Mouse (Mus musculus) forebrain, postnatal 0 days (tissue): Measurements from ENCODE around the gene Gpd2. TPM values are rescaled to one million over a fixed set of nuclear protein-coding genes. Genes with fewer than 3 reads are reported as not detected.
A peak's percentile ranks its signal among the peaks of the same experiment; 100 is the strongest.

Source experiments
- ATAC-seq: fragments of 200-750 bp; cut with Nextera tagmentation; 2 replicates; pipeline ENCODE4 v1.8.0; 2017; ENCODE audit warnings: mild to moderate bottlenecking, moderate library complexity
- DNase-seq: peaks from one replicate; pipeline ENCODE4 v3.0.0-alpha.2; 2015
- H3K27ac ChIP-seq: fragments of 300-500 bp; sonication (generic); 2 replicates; pipeline ENCODE4 v1.5.1; 2014; ENCODE audit warnings: low read depth, mild to moderate bottlenecking, antibody characterized with exemption, low read length, moderate library complexity, mixed read lengths
- H3K27me3 ChIP-seq: fragments of 300-500 bp; sonication (generic); 2 replicates; pipeline ENCODE4 v1.6.1; 2014; ENCODE audit warnings: mild to moderate bottlenecking, low read length, mixed read lengths; ENCODE audit not compliant: insufficient read depth
- H3K36me3 ChIP-seq: fragments of 300-500 bp; sonication (generic); 2 replicates; pipeline ENCODE4 v1.6.1; 2014; ENCODE audit warnings: mild to moderate bottlenecking, moderate library complexity; ENCODE audit not compliant: insufficient read depth
- H3K4me1 ChIP-seq: fragments of 300-500 bp; sonication (generic); 2 replicates; pipeline ENCODE4 v1.6.1; 2014; ENCODE audit warnings: antibody characterized with exemption; ENCODE audit not compliant: insufficient read depth
- H3K4me2 ChIP-seq: fragments of 300-500 bp; sonication (generic); 2 replicates; pipeline ENCODE4 v1.6.1; 2014; ENCODE audit warnings: low read depth, mild to moderate bottlenecking, moderate library complexity
- H3K4me3 ChIP-seq: fragments of 300-500 bp; sonication (generic); 2 replicates; pipeline ENCODE4 v1.5.1; 2014; ENCODE audit warnings: low read depth, low read length, mixed read lengths
- H3K9ac ChIP-seq: fragments of 300-500 bp; sonication (generic); 2 replicates; pipeline ENCODE4 v1.6.1; 2014; ENCODE audit warnings: mild to moderate bottlenecking
- H3K9me3 ChIP-seq: fragments of 300-500 bp; sonication (generic); 2 replicates; pipeline ENCODE4 v1.6.1; 2016; ENCODE audit warnings: low read length
- CTCF ChIP-seq: sonication (generic); IDR thresholded peaks from 2 replicates; pipeline ENCODE4 v1.5.1; 2016; ENCODE audit warnings: antibody characterized with exemption, control low read depth, low read depth
- WGBS: fragments of 180-500 bp; shearing (Covaris S2); extraction: QIAGEN DNeasy Blood & Tissue Kit; methylation state at CpG from one replicate; pipeline ENCODE4 v1.1.7; 2014; 5-methylcytosine and 5-hydroxymethylcytosine counted together
- polyA plus RNA-seq: library from polyadenylated mRNA; unstranded; fragments of >200 nt; fragmentation: Nextera tagmentation; extraction: Ambion mirVana; gene quantifications from 2 replicates; pipeline ENCODE4 v1.2.1, GENCODE M21; 2015
- total RNA-seq: library from RNA; depleted of rRNA; stranded (reverse); fragments of >200 nt; gene quantifications from 2 replicates; pipeline ENCODE4 v1.2.3, GENCODE M21; 2014

The Gpd2 gene
- total and polyA plus RNA-seq, 2 experiments from 2014 or later: 46.5 to 54.1 TPM

DNA sequence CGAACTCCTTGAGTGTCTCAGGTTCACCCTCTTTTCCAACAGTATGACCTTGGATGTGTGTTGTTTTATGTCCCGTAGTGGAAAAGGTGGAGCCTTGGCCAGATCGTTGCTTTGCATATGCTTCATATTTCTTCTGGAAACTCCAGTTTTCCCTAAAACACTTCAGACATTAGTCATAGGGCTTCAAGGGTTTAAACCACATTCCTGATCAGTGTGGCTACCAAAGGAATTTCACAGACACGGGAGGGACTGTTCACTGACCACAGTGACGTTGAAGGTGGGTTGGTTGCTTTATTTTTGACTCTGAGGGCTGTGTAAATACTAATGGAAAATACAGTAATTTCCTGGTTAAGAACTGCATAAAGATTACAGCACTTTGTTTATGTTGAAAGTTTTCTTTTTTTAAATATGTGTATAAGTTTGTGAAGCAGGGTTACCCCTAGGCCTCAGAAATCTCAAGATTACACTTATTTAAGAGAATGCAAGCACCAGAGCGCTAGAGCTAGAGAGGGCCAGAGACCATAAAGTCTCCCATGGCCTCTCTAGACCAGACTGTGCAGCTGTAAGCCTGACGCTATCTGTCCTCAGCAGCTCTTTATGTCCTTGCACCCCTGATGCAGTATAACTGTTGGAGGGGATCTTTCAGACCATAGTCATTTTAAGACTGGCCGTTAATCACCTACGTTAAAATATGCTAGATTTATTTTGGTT, 116.4 kb downstream of the Gpd2 start:
- 91% methylated on average over 9 of the region's 9 CpGs for WGBS
- TF ChIP-seq CTCF: no peak
- H3K27ac ChIP-seq: no peak overlapping the region
- H3K9ac ChIP-seq: no peak overlapping the region
- 0 out of 2 replicates have a peak, but pooled peaks cover 3% of the 10 kb centered on the region for H3K36me3 ChIP-seq
- no peak for DNase-seq
- no peaks in the 10 kb centered on the region for H3K9me3 ChIP-seq
- H3K4me1 ChIP-seq: no peaks in the 10 kb centered on the region
- H3K4me3 ChIP-seq: no peak overlapping the region
- no peak overlapping the region for H3K4me2 ChIP-seq
- no peak for ATAC-seq
- no peaks in the 10 kb centered on the region for H3K27me3 ChIP-seq

- H3K9me3 ChIP-seq: no peaks in the 10 kb centered on the region
- ATAC-seq (no peak), DNase-seq (no peak)
- 77% methylated on average over 3 of the region's 3 CpGs for WGBS
- H3K4me3 ChIP-seq: no peak overlapping the region
- no peak overlapping the region for H3K27ac ChIP-seq
- 0 out of 2 replicates have a peak, but pooled peaks cover 3% of the 10 kb centered on the region for H3K36me3 ChIP-seq
- TF ChIP-seq CTCF: no peak
- no peak overlapping the region for H3K9ac ChIP-seq
- no peaks in the 10 kb centered on the region for H3K4me1 ChIP-seq
- no peak overlapping the region for H3K4me2 ChIP-seq
- H3K27me3 ChIP-seq: no peaks in the 10 kb centered on the region
Observed at GRCm38 (mm10) chr2:57354848-57355247, 117.4 kb downstream of the Gpd2 start.

DNA sequence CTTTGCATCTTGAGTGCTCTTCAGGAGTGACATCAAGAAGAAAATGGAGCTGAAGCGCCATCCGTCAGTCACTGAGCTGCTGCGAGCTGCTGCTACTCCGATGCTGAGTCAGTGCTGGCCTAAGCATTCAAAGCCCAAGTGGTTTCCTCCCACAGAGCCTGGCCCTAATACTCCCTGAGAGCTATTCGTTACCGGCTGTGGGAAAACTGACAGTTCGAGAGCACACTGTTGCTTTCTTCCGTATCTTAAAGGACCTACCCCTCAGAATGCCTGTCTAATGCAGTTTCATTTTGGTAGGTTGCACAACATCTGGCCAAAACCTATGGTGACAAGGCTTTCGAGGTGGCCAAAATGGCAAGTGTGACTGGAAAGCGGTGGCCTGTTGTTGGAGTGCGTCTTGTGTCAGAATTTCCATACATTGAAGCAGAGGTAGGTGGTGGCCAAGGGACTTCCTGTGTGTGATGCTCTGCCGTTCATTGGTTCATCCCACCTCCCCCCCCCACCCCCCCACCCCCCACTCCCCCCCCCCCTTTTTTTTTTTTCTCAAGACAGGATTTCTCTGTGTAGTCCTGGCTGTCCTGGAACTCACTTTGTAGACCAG, 118.9 kb downstream of the Gpd2 start:
- WGBS: 86% methylated on average over 12 of the region's 12 CpGs

GRCm38 (mm10) chr2:57362503-57362902, 125.1 kb downstream of the Gpd2 start:
- WGBS: 86% methylated on average over 3 of the region's 3 CpGs
- Histone ChIP-seq H3K27me3 (no peaks in the 10 kb centered on the region), H3K4me1 (no peaks in the 10 kb centered on the region), H3K27ac (no peak overlapping the region), H3K4me3 (no peak overlapping the region), H3K36me3 (peaks cover 6% of the 10 kb centered on the region; the same call in 1 of the 2 replicates), H3K9me3 (no peaks in the 10 kb centered on the region), H3K9ac (no peak overlapping the region), H3K4me2 (no peak overlapping the region)
- ATAC-seq (no peak), DNase-seq (no peak)
- TF ChIP-seq CTCF: no peak

More for the DNA sequence above, 118.9 kb downstream of the Gpd2 start:
- ATAC-seq (no peak), DNase-seq (no peak)
- no peaks in the 10 kb centered on the region for H3K27me3 ChIP-seq
- no peak overlapping the region for H3K9ac ChIP-seq
- no peak overlapping the region for H3K27ac ChIP-seq
- no peak for TF ChIP-seq CTCF
- H3K4me3 ChIP-seq: no peak overlapping the region
- H3K4me2 ChIP-seq: no peak overlapping the region
- no peaks in the 10 kb centered on the region for H3K4me1 ChIP-seq
- H3K36me3 ChIP-seq: 0 out of 2 replicates have a peak, but pooled peaks cover 3% of the 10 kb centered on the region
- H3K9me3 ChIP-seq: no peaks in the 10 kb centered on the region

DNA sequence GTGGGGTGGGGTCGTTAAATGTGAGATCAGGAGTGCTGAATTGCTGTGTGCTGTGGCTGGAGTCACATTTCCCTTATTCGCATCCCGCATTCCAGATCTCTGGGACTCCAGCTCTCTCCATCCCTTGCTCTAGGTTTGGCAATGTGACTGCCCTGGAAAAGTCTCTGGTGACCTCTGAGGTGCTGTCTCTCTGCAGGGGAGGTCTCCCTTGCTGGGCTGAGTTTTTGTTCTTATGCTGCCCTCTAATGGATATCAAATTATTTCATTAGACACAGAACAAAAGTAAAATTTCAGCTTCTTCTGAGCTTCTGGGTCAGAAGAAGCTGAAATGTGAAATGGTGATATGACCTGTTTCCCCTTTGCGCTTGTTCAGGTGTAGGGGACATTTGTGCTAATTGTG, 137.2 kb downstream of the Gpd2 start:
- Histone ChIP-seq H3K9ac (0 out of 2 replicates have a peak overlapping the region, but pooled peaks have one; percentile 1), H3K4me1 (no peaks in the 10 kb centered on the region; the same call in 1 of the 2 replicates), H3K27me3 (no peaks in the 10 kb centered on the region), H3K36me3 (no peaks in the 10 kb centered on the region), H3K27ac (no peak overlapping the region), H3K4me2 (peak overlapping the region; percentile 30), H3K4me3 (no peak overlapping the region), H3K9me3 (no peaks in the 10 kb centered on the region)
- peak; percentile 37 for DNase-seq
- ATAC-seq: no peak
- peak; percentile 34 for TF ChIP-seq CTCF
- 23% methylated on average over 4 of the region's 4 CpGs for WGBS

GRCm38 (mm10) chr2:57375138-57375837, 137.9 kb downstream of the Gpd2 start:
- Histone ChIP-seq H3K36me3 (no peaks in the 10 kb centered on the region), H3K9me3 (no peaks in the 10 kb centered on the region), H3K9ac (0 out of 2 replicates have a peak overlapping the region, but pooled peaks have one; percentile 1), H3K27ac (no peak overlapping the region), H3K4me2 (no peak overlapping the region), H3K4me3 (no peak overlapping the region), H3K27me3 (no peaks in the 10 kb centered on the region), H3K4me1 (no peaks in the 10 kb centered on the region; the same call in 1 of the 2 replicates)
- no peak for TF ChIP-seq CTCF
- ATAC-seq: peak; percentile 47; the same call in 1 of the 2 replicates
- 35% methylated on average over 7 of the region's 7 CpGs for WGBS
- DNase-seq: no peak
